Mouse (Mus musculus) thymus, adult 2 months (tissue): ENCODE measurements around the gene Tenm4.

ENCODE experiments used
- CTCF ChIP-seq: fragments of 200-500 bp; IDR thresholded peaks from 2 replicates; pipeline ENCODE4 v1.5.1; 2012; ENCODE audit warnings: mild to moderate bottlenecking, control low read depth, low read length, moderate library complexity, borderline replicate concordance; ENCODE audit not compliant: control insufficient read depth, poor library complexity, insufficient read depth; ENCODE audit errors: extremely low read depth
- POLR2A ChIP-seq: fragments of 200-500 bp; IDR thresholded peaks from 2 replicates; pipeline ENCODE4 v1.6.1; 2012; ENCODE audit warnings: mild to moderate bottlenecking, low read length, control low read depth, moderate library complexity; ENCODE audit not compliant: control insufficient read depth, poor library complexity, insufficient read depth; ENCODE audit errors: extremely low read depth

- TF ChIP-seq CTCF (no peak), POLR2A (no peak)
Observed at GRCm38 (mm10) chr7:96600381-96600941, 429.4 kb downstream of the Tenm4 start.
